Mouse (Mus musculus) cerebellum, adult 2 months (tissue): Measurements from ENCODE around the gene Samd10.

Source experiments
- CTCF ChIP-seq: fragments of 200-500 bp; IDR thresholded peaks from 2 replicates; pipeline ENCODE4 v1.5.1; 2011; ENCODE audit warnings: low read depth, mild to moderate bottlenecking, control low read depth, low read length, moderate library complexity, borderline replicate concordance; ENCODE audit not compliant: insufficient read depth
- POLR2A ChIP-seq: fragments of 200-500 bp; IDR thresholded peaks from 2 replicates; pipeline ENCODE4 v1.6.1; 2011; ENCODE audit warnings: low read length, control low read depth, borderline replicate concordance; ENCODE audit not compliant: insufficient read depth

DNA sequence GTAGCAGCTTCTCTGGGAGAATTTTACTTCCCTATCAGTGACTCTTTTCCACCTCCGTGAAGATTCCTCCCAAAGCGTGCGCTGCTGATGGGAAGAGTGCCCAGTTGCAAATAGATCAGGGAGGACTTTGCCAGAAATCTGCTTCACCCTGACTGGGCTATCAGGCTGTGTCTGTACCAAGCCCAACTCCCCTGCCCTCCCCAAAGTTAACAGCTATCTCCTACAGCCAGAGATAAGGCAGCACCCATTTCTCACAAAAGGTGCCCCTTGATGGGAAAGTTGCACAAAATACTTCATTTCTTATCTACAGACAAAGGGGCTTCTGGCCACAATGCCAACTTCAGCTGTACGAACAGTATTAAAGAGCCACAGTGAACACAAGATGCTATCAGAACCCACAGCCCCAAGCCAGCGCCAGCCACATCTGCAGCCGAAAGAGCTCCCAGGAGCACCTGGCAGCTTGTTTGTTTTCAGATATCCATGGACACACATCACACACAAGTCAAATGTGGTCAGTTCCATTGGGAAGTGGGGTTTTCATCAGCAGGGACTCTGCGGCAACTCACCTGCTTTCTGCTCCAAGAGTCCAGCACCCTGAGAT, 20.9 kb downstream of the Samd10 start:
- TF ChIP-seq POLR2A (no peak), CTCF (no peak)
